Mouse (Mus musculus) CH12.LX (cell line): ENCODE measurements around the gene Kcnb1. TPM values are rescaled to one million over a fixed set of nuclear protein-coding genes. Genes with fewer than 3 reads are reported as not detected.

Experiments used
- DNase-seq: peaks from one replicate; pipeline ENCODE4 v3.0.0-alpha.2; 2013; ENCODE audit errors: extremely low read depth
- H3K27ac ChIP-seq: 2 replicates; pipeline ENCODE4 v1.5.1; 2012; ENCODE audit warnings: low read depth, mild to moderate bottlenecking, control low read depth, moderate library complexity; ENCODE audit not compliant: insufficient read depth
- H3K27me3 ChIP-seq: replicated peaks from 2 replicates; pipeline ENCODE3; 2012; ENCODE audit warnings: inconsistent platforms
- H3K36me3 ChIP-seq, 2 experiments: replicated peaks in 1 of 2; 2 replicates each; pipeline versions ENCODE3 to v1.6.1; 2012; ENCODE audit warnings: inconsistent platforms in 1 of 2, low read length in 1 of 2, mild to moderate bottlenecking in 1 of 2, mixed read lengths in 1 of 2, moderate library complexity in 1 of 2; ENCODE audit not compliant: control insufficient read depth in 1 of 2, insufficient read depth in 1 of 2
- H3K4me1 ChIP-seq, 2 experiments: 2 replicates each; pipeline ENCODE4 v1.6.1; 2012; ENCODE audit warnings: inconsistent platforms in 1 of 2, moderate library complexity in 1 of 2; ENCODE audit not compliant: insufficient read depth in 2 of 2, control insufficient read depth in 1 of 2
- H3K4me2 ChIP-seq: 2 replicates; pipeline ENCODE4 v1.6.1; 2012; ENCODE audit warnings: low read depth, mild to moderate bottlenecking, control low read depth; ENCODE audit not compliant: poor library complexity, insufficient read depth, severe bottlenecking
- H3K4me3 ChIP-seq, 3 experiments: fragments of 150-350 bp in 1 of 3; sonication (generic) in 1 of 3; replicated peaks in 1 of 3; 2 replicates each; pipeline versions ENCODE3 to v1.5.1; 2011 to 2012; ENCODE audit warnings: low read depth in 2 of 3, low read length in 2 of 3, mild to moderate bottlenecking in 2 of 3, moderate library complexity in 2 of 3, control low read depth in 1 of 3, improper control_type of control experiment in 1 of 3, inconsistent platforms in 1 of 3, mixed read lengths in 1 of 3; ENCODE audit not compliant: poor library complexity in 1 of 3
- H3K79me2 ChIP-seq: replicated peaks from 2 replicates; pipeline ENCODE4 v1.6.1; 2012; ENCODE audit warnings: mild to moderate bottlenecking, moderate library complexity; ENCODE audit not compliant: control insufficient read depth, poor library complexity, insufficient read depth, severe bottlenecking; ENCODE audit errors: extremely low read depth
- H3K9ac ChIP-seq: 2 replicates; pipeline ENCODE4 v1.6.1; 2012; ENCODE audit warnings: low read depth, mild to moderate bottlenecking, control low read depth, moderate library complexity; ENCODE audit not compliant: insufficient read depth
- H3K9me3 ChIP-seq: replicated peaks from 2 replicates; pipeline ENCODE3; 2012; ENCODE audit warnings: low read length, inconsistent platforms, mixed read lengths
- CHD1 ChIP-seq: IDR thresholded peaks from 2 replicates; pipeline ENCODE4 v1.6.1; 2012; ENCODE audit warnings: low read depth, low read length, improper control_type of control experiment, inconsistent platforms
- CTCF ChIP-seq, 2 experiments: IDR thresholded peaks in 1 of 2; conservative IDR thresholded peaks in 1 of 2; 2 replicates each; pipeline ENCODE4 v1.5.1; 2011 to 2012; ENCODE audit warnings: low read depth in 2 of 2, low read length in 2 of 2, improper control_type of control experiment in 1 of 2, inconsistent platforms in 1 of 2, mild to moderate bottlenecking in 1 of 2, moderate library complexity in 1 of 2
- ETS1 ChIP-seq: conservative IDR thresholded peaks from 2 replicates; pipeline ENCODE4 v1.6.1; 2012; ENCODE audit warnings: low read depth, mild to moderate bottlenecking, inconsistent platforms, low read length, improper control_type of control experiment, moderate library complexity
- HCFC1 ChIP-seq: IDR thresholded peaks from 2 replicates; pipeline ENCODE4 v1.6.1; 2012; ENCODE audit warnings: low read depth, mild to moderate bottlenecking, inconsistent platforms, low read length, improper control_type of control experiment
- JUN ChIP-seq: IDR thresholded peaks from 2 replicates; pipeline ENCODE4 v1.6.1; 2011; ENCODE audit warnings: low read depth, mild to moderate bottlenecking, low read length, improper control_type of control experiment, moderate library complexity; ENCODE audit not compliant: insufficient read depth
- MAX ChIP-seq: IDR thresholded peaks from 2 replicates; pipeline ENCODE4 v1.6.1; 2011; ENCODE audit warnings: low read length, improper control_type of control experiment
- MAZ ChIP-seq: IDR thresholded peaks from 2 replicates; pipeline ENCODE4 v1.6.1; 2012; ENCODE audit warnings: low read depth, mild to moderate bottlenecking, inconsistent platforms, low read length, improper control_type of control experiment, moderate library complexity
- MYC ChIP-seq: IDR thresholded peaks from 2 replicates; pipeline ENCODE4 v1.6.1; 2011; ENCODE audit warnings: low read depth, mild to moderate bottlenecking, improper control_type of control experiment, low read length
- SIN3A ChIP-seq: IDR thresholded peaks from 2 replicates; pipeline ENCODE4 v1.6.1; 2012; ENCODE audit warnings: low read length, improper control_type of control experiment, inconsistent platforms
- TBP ChIP-seq: conservative IDR thresholded peaks from 2 replicates; pipeline ENCODE4 v1.6.1; 2011; ENCODE audit warnings: low read depth, low read length, improper control_type of control experiment
- TCF12 ChIP-seq: IDR thresholded peaks from 2 replicates; pipeline ENCODE4 v1.6.1; 2014; ENCODE audit warnings: low read depth, mild to moderate bottlenecking, inconsistent platforms, low read length, improper control_type of control experiment
- UBTF ChIP-seq: IDR thresholded peaks from 2 replicates; pipeline ENCODE4 v1.6.1; 2012; ENCODE audit warnings: low read depth, mild to moderate bottlenecking, inconsistent platforms, low read length, improper control_type of control experiment, moderate library complexity
- USF1 ChIP-seq: IDR thresholded peaks from 2 replicates; pipeline ENCODE4 v1.6.1; 2014; ENCODE audit warnings: low read depth, mild to moderate bottlenecking, inconsistent platforms, low read length, improper control_type of control experiment
- ZC3H11A ChIP-seq: IDR thresholded peaks from 2 replicates; pipeline ENCODE4 v1.6.1; 2012; ENCODE audit warnings: low read depth, mild to moderate bottlenecking, inconsistent platforms, low read length, improper control_type of control experiment
- ZKSCAN1 ChIP-seq: IDR thresholded peaks from 2 replicates; pipeline ENCODE4 v1.6.1; 2012; ENCODE audit warnings: low read depth, inconsistent platforms, low read length, improper control_type of control experiment, borderline replicate concordance
- ZMIZ1 ChIP-seq: IDR thresholded peaks from 2 replicates; pipeline ENCODE4 v1.6.1; 2012; ENCODE audit warnings: low read depth, mild to moderate bottlenecking, inconsistent platforms, low read length, improper control_type of control experiment
- dilution Hi-C: fragments of 300-500 bp; cut with MboI; formaldehyde crosslinking; loops from 2 replicates; pipeline ENCODE4 v1.14.3; 2020; ENCODE audit warnings: low sequenced_read_pairs; ENCODE audit not compliant: extremely low pct_unique_long_range_greater_than_20kb, extremely low pct_ligation_motif_present
- in situ Hi-C: fragments of 300-500 bp; cut with MboI; formaldehyde crosslinking; loops from 3 replicates; pipeline ENCODE4 v1.14.3; 2019; ENCODE audit warnings: low sequenced_read_pairs, low pct_ligation_motif_present, low pct_unique_long_range_greater_than_20kb, mixed read lengths
- polyA plus RNA-seq: library from polyadenylated mRNA; unstranded; fragments of >175 nt; gene quantifications from 2 replicates; pipeline ENCODE4 v1.2.1, GENCODE M21; 2012; ENCODE audit warnings: low read depth; ENCODE audit not compliant: insufficient read length
- total RNA-seq, 2 experiments: library from RNA; depleted of rRNA; stranded (reverse); fragments of 300-350 nt in 1 of 2; fragments of >200 nt in 1 of 2; gene quantifications; 2 replicates each; pipeline ENCODE4 v1.2.3; 2012 to 2014

The Kcnb1 gene
- total and polyA plus RNA-seq, 3 experiments: 2.5 to 6.6 (median 5.1) TPM

DNA sequence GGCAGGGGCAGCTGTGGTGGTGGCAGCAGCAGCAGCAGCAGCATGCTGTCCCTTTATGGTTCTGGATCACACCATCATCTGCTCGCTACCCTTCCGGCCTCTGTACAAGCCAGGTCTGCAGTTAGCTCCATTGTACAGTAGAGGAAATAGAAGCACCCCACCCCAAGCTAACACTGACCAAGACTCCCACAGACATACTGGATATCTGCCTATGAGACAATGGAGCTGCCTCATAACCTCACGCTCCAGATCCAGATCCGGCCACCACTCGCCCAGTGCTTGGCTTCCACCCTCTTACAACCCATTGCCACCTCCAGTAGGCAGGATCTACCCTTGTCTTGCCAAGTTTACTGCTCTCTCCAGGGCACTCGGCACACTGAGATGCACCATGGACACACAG lies 14.7 kb downstream of the Kcnb1 start:
- Histone ChIP-seq H3K9me3 (peaks cover 5% of the 10 kb centered on the region), H3K36me3 (peaks cover 0 to 9% of the 10 kb centered on the region in 2 experiments), H3K4me1 (peaks cover 3 to 7% of the 10 kb centered on the region in 2 experiments; a peak in 3 of 4 replicates), H3K4me2 (no peak overlapping the region), H3K27ac (no peak overlapping the region), H3K79me2 (no peaks in the 10 kb centered on the region), H3K4me3 (no peak overlapping the region), H3K9ac (no peak overlapping the region), H3K27me3 (peaks cover 11% of the 10 kb centered on the region)
- in situ Hi-C loops: no loop called here
- dilution Hi-C loops: no loop called here
- no peak for DNase-seq
- TF ChIP-seq TBP (no peak), SIN3A (no peak), ZMIZ1 (no peak), ZC3H11A (no peak), CTCF (conservative IDR thresholded peaks at IDR 0.05 in 1 of 2, IDR thresholded peaks at IDR 0.05 in 1 of 2; ENCODE audit: low read depth in 2 of 2, low read length in 2 of 2) (no peak), USF1 (no peak)

DNA sequence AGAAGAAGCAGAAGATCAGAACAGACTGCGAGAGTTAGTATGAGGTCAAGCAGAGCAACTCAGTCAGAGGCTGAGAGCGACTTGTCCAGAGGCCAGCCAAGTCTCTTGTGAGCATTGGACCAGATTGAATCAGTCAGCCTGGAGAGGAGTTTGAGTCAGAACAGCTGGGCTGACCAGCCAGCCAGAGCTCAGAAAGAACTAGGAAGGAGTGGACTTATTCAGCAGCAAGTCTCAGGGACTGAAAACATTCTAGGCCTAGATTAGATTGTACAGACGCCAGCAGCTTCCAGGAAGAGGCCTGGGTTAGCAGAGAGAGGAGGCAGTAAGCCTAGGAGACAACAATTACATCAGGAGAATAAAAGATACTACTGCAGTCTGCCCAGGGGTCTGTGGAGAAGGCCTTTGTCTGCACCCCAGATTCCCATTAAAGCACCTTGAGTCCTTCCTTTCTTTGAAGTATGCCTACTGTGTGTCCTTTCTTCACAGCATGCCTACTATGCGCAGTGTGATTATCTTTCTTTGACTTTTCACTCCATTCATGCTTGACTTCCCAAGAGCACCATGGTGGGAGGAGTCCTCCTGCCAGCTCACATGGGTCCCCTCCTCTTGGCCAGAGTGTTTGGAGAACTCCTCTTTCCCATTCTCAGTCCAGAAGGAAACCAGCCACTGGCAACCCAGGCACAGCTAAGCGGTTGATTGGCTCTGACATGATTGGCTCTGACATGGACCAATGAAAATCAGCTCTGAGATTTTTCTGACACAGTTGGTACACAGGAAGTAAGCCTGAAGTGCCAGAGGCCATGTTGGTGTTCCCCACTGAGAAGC lies 16.7 kb downstream of the Kcnb1 start:
- TF ChIP-seq ZKSCAN1 (peak; percentile 71), MAX (no peak)
- dilution Hi-C loops: no loop called here
- in situ Hi-C loops: no loop called here

GRCm38 (mm10) chr2:167167515-167168212 lies 22.3 kb downstream of the Kcnb1 start:
- DNase-seq: no peak
- Histone ChIP-seq H3K4me1 (peaks cover 0 to 19% of the 10 kb centered on the region in 2 experiments; a peak in 2 of 4 replicates), H3K79me2 (no peaks in the 10 kb centered on the region), H3K9me3 (peaks cover under 1% of the 10 kb centered on the region), H3K4me3 (no peak overlapping the region), H3K9ac (no peak overlapping the region), H3K27ac (no peak overlapping the region), H3K27me3 (peaks cover 12% of the 10 kb centered on the region), H3K36me3 (no peaks in the 10 kb centered on the region), H3K4me2 (no peak overlapping the region)
- dilution Hi-C loops: no loop called here
- in situ Hi-C loops: loop anchor here (5.0 kb wide), 1 partner anchor 45 kb away; no protein-coding TSS in a partner anchor
- TF ChIP-seq TCF12 (no peak), MYC (no peak), CTCF (conservative IDR thresholded peaks at IDR 0.05 in 1 of 2, IDR thresholded peaks at IDR 0.05 in 1 of 2; ENCODE audit: low read depth in 2 of 2, low read length in 2 of 2) (no peak), ZKSCAN1 (no peak), MAZ (no peak), HCFC1 (no peak), USF1 (no peak), JUN (no peak), CHD1 (no peak), ZC3H11A (no peak), ETS1 (no peak), ZMIZ1 (no peak), UBTF (no peak)

More for the DNA sequence above, 16.7 kb downstream of the Kcnb1 start:
- H3K27me3 ChIP-seq: peaks cover 11% of the 10 kb centered on the region
- H3K4me2 ChIP-seq: no peak overlapping the region
- no peaks in the 10 kb centered on the region for H3K4me1 ChIP-seq
- DNase-seq: no peak
- peaks cover 0 to 9% of the 10 kb centered on the region in 2 experiments for H3K36me3 ChIP-seq
- H3K27ac ChIP-seq: no peak overlapping the region
- no peaks in the 10 kb centered on the region for H3K79me2 ChIP-seq
- H3K9ac ChIP-seq: no peak overlapping the region
- no peak overlapping the region for H3K4me3 ChIP-seq
- H3K9me3 ChIP-seq: peaks cover 5% of the 10 kb centered on the region
